Mouse (Mus musculus): Measurements from ENCODE around the gene Fahd1. TPM values are rescaled to one million over a fixed set of nuclear protein-coding genes. Genes with fewer than 3 reads are reported as not detected.

The Fahd1 gene
- total RNA-seq, 1 experiment from 2014 or later, result 19.6 TPM

DNA sequence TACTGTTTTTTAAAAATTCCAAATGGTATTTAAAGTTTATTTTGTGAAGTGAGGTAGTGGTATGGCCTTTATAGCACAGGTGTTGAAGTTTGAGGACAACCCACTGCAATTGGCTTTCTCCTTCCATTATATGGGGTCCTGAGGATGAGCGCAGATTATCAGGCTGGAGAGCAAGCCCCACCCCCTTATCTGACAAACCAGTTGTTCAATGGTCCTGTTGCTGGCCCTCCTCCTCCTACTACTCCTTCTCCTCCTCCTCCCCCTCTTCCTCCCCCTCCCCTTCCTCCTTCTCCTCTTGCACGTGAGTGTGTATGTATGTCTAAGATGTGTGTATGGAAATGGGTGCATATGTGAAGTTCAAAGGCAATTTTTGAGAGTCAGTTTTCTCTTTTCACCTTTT lies 37.9 kb downstream of the Fahd1 start:
- ATAC-seq (replicated peaks in 1 of 2; ENCODE audit: insufficient read depth in 1 of 2, low FRiP score in 2 of 2, low TSS enrichment in 1 of 2, low read depth in 1 of 2, poor library complexity in 2 of 2, severe bottlenecking in 2 of 2), result no peak

DNA sequence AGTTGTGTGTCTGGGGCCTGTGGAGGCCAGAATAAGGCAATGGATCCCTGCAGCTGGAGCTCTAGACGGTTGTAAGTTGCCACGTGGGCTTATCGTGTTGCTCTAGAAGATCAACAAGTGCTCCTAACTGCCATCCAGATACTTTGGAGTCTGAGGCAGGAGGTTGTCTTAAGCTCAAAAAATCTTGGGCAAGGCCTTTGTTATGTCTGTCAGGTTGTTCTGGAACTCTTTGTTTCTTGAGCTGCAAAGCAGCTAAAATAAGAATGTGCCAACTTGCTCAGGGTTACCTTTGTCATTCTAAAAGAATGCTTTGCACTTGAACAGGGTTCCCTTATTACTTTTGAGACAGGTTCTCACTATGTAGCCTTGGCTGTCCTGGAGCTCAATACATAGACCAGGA lies 39.0 kb downstream of the Fahd1 start:
- ATAC-seq (replicated peaks in 1 of 2; ENCODE audit: insufficient read depth in 1 of 2, low FRiP score in 2 of 2, low TSS enrichment in 1 of 2, low read depth in 1 of 2, poor library complexity in 2 of 2, severe bottlenecking in 2 of 2), result no peak

DNA sequence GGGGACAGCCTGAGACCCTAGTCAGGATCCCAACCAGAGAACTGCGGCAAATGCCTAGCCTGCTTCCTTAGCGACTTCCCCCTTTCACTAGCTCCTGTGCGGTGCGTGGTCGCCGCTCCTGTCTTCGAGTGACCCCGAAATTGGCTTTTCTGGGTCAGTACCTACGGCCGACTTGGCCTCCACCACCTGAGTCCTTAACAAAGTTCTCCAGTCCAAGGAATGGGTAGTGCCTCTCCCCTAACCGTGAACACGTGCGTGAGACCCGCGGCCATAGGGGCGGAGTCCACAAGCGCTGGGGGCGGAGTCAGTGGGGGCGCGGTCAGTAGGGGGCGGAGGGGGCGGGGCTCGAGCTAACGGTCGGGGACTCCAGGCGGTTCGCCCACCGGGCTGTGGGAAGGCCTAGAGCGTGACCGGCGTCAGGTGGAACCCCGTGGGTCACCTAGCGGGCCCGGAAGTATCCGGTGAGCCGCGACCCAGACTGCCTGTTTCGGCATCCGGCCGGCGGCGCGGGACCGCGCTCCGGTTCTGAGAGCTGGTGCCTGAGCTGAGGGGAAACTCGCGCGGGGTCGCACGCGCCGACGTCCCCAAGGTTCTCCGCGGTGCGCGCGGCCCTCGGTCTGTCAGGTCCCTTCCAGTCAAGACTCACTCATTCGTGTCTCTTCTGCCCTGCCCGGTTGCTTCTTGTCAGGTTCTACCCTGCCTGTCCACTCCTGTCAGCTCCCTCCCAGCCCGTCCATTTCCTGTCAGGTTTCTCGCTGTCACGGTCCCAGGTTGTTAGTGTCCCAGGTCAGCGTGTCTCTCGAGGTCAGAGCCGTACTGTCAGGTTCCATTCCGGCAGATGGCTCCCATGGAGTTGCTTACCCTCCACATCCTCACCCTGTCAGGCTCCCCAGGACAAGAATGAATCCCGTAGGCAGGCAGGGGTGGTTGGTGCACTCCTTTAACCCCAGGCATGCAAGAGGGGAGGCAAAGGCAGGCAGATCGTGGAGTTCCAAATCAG lies 45.9 kb downstream of the Fahd1 start, which contains the start of gene Meiob:
TSS of gene Meiob (plus strand) at position 338 of the 1,000 bp plus-strand sequence.
- ATAC-seq (replicated peaks in 1 of 2; ENCODE audit: insufficient read depth in 1 of 2, low FRiP score in 2 of 2, low TSS enrichment in 1 of 2, low read depth in 1 of 2, poor library complexity in 2 of 2, severe bottlenecking in 2 of 2), result peak; percentile 68 to 89

DNA sequence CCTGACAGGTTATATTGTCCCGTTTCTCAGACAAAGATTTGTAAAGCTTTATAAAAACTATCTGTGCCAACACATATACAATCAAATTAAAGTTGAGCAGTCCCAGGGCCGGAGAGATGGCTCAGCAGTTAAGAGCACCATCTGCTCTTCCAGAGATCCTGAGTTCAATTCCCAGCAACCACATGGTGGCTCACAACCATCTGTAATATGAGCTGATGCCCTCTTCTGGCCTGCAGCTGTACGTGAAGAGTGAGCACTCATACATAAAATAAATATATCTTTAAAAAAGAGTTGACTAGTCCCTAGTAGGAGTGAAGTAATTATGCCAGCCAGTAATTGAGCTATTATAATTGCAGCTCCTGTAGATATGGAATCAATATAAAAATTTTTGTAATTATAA lies 49.6 kb downstream of the Fahd1 start:
- ATAC-seq (replicated peaks in 1 of 2; ENCODE audit: insufficient read depth in 1 of 2, low FRiP score in 2 of 2, low TSS enrichment in 1 of 2, low read depth in 1 of 2, poor library complexity in 2 of 2, severe bottlenecking in 2 of 2), result no peak

DNA sequence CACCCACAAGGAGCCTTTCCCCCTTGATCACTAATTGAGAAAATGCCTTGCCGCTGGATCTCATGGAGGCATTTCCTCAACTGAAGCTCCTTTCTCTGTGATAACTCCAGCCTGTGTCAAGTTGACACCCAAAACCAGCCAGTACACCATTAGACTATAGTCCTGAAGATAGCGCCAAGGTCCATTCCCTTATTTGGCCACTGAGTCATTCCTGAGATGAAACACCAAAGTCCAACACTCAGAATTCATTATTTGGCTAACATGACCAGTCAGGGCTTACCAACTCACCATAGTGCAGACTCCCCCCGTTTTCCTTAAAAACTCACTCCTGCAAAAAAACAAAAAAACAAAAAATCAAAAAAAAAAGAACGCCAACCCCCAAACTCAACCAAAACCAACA lies 50.7 kb downstream of the Fahd1 start:
- ATAC-seq (replicated peaks in 1 of 2; ENCODE audit: insufficient read depth in 1 of 2, low FRiP score in 2 of 2, low TSS enrichment in 1 of 2, low read depth in 1 of 2, poor library complexity in 2 of 2, severe bottlenecking in 2 of 2), result no peak

Other genes starting within 250 kb of the Fahd1 start
- gene Tsc2, start 217.7 kb downstream of the Fahd1 start, total RNA-seq (2017), result 25.1 and 59.3 TPM in 2 replicates
- 11.1 and 14.5 TPM in 2 replicates for gene Nthl1, start 217.7 kb downstream of the Fahd1 start, total RNA-seq (2017)
- 2.2 and 4.7 TPM in 2 replicates for gene Slc9a3r2, start 200.0 kb downstream of the Fahd1 start, total RNA-seq (2017)
- gene Npw, start 191.9 kb downstream of the Fahd1 start, total RNA-seq (2017), result not detected in 2 replicates
- 19.7 and 22.8 TPM in 2 replicates for gene Zfp598, start 180.7 kb downstream of the Fahd1 start, total RNA-seq (2017)
- 0.25 TPM in 1 of 2 replicates, not detected in the other for gene Syngr3, start 160.4 kb downstream of the Fahd1 start, total RNA-seq (2017)
- 29.3 and 45.5 TPM in 2 replicates for gene Gfer, start 154.2 kb downstream of the Fahd1 start, total RNA-seq (2017)
- 1.2 and 2.8 TPM in 2 replicates for gene Noxo1, start 154.1 kb downstream of the Fahd1 start, total RNA-seq (2017)
- 24.0 and 29.7 TPM in 2 replicates for gene Tbl3, start 142.7 kb downstream of the Fahd1 start, total RNA-seq (2017)
- not detected in 2 replicates for gene Rnf151, start 132.3 kb downstream of the Fahd1 start, total RNA-seq (2017)
- gene Rps2, start 132.2 kb downstream of the Fahd1 start, total RNA-seq (2017), result 1,140 and 1,689 TPM in 2 replicates
- 164 and 207 TPM in 2 replicates for gene Ndufb10, start 125.9 kb downstream of the Fahd1 start, total RNA-seq (2017)
- not detected in 2 replicates for gene Rpl3l, start 122.5 kb downstream of the Fahd1 start, total RNA-seq (2017)
- gene Msrb1, start 113.7 kb downstream of the Fahd1 start, total RNA-seq (2017), result 33.6 and 69.4 TPM in 2 replicates
- not detected in 2 replicates for gene Hs3st6, start 97.4 kb downstream of the Fahd1 start, total RNA-seq (2017)
- gene Meiob, start 46.1 kb downstream of the Fahd1 start, total RNA-seq (2017), result 0.44 TPM in 1 of 2 replicates, not detected in the other
- gene Hagh, start 10.2 kb downstream of the Fahd1 start, total RNA-seq (2017), result 24.5 and 24.6 TPM in 2 replicates
- not detected in 2 replicates for gene Igfals, start 15.6 kb upstream of the Fahd1 start, total RNA-seq (2017)
- 27.9 and 33.1 TPM in 2 replicates for gene Nubp2, start 36.0 kb upstream of the Fahd1 start, total RNA-seq (2017)
- 6.0 and 12.9 TPM in 2 replicates for gene Spsb3, start 36.3 kb upstream of the Fahd1 start, total RNA-seq (2017)
- 13.7 and 27.3 TPM in 2 replicates for gene Eme2, start 44.7 kb upstream of the Fahd1 start, total RNA-seq (2017)
- gene Mrps34, start 44.8 kb upstream of the Fahd1 start, total RNA-seq (2017), result 23.1 and 25.8 TPM in 2 replicates
- 22.5 and 44.1 TPM in 2 replicates for gene Nme3, start 46.1 kb upstream of the Fahd1 start, total RNA-seq (2017)
- gene Mapk8ip3, start 86.6 kb upstream of the Fahd1 start, total RNA-seq (2017), result 32.8 and 48.7 TPM in 2 replicates
- gene Jpt2, start 110.3 kb upstream of the Fahd1 start, total RNA-seq (2017), result 71.0 and 108 TPM in 2 replicates
- gene Cramp1l, start 165.4 kb upstream of the Fahd1 start, total RNA-seq (2017), result 13.3 and 15.4 TPM in 2 replicates
- gene Ift140, start 165.7 kb upstream of the Fahd1 start, total RNA-seq (2017), result 35.1 and 41.3 TPM in 2 replicates
- not detected in 2 replicates for gene Tmem204, start 233.2 kb upstream of the Fahd1 start, total RNA-seq (2017)

Measured in hematopoietic stem cell, adult 5-6 weeks (primary cell).